Comparison of ENCODE assay signal across 8 mouse cellular contexts in the genomic region with DNA sequence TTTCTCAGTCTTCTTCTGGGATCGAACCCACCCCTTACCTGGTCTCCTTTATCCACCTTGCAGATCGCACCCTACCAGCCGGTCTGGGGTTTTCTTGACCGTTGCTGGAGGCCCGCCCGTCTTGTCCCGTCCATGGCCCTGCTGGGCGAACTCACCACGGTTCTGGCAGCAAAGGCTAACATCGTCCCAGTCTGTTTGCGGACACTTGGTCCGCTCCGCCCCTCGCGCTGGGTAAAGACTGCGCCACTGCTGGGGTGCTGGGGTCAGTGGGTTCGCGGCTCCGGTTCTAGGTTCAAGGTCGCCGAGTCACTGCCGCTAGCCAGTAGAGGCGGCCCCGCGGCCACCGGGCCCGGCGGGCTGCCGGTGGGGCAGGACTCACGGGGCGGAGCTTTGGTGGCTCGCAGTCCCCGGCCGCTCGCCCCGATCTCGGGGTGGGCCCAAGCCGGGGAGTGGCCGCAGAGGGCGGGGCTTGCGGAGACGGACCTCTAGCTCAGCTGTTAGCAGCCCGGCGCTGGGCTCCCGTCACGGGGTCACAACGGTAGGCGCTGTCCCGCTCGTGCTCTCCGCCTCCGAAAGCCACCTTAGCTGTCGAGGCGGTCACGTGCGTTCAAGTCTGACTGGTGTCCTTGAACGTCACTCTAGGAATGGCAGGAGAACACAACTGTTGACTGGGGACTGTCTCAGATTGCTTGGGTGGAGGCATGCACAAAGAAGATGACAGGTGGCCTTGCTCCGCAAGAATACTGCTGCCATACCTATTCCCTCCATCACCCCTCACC. TPM values are rescaled to one million over a fixed set of nuclear protein-coding genes. Genes with fewer than 3 reads are reported as not detected.
DNase-seq lines count a peak whose midpoint lies in the region; ATAC-seq and TF ChIP-seq lines count a peak whose summit lies in the region.

Crat (minus strand) TSS at position 657 of the 779 bp plus-strand sequence.

- peak; percentile 96 for DNase-seq in adipocyte (ENCODE audit: low spot score)
- DNase-seq in cerebellum, postnatal 36 days: peak; percentile 89 to 94
- peak; percentile 90 to 93 for DNase-seq in frontal cortex, postnatal 36 days (ENCODE audit: low spot score in 2 of 2)
- DNase-seq in hindbrain, embryonic 14.5 days (ENCODE audit: low spot score): peak; percentile 75
- DNase-seq in left cerebral cortex, adult 2 months (ENCODE audit: extremely low spot score in 1 of 2, low spot score in 2 of 2): peak; percentile 90 to 92
- DNase-seq in right cerebral cortex, adult 2 months (ENCODE audit: low spot score in 2 of 2): peak; percentile 86 to 92
- DNase-seq in urinary bladder, postnatal 4 days (ENCODE audit: low spot score in 2 of 2): peak; percentile 91 to 93

- H3K36me3 ChIP-seq in hindbrain, embryonic 14.5 days (replicated peaks; ENCODE audit: control insufficient read depth, insufficient read depth): peaks cover 10% of the 10 kb centered on the region
- peaks cover 9% of the 10 kb centered on the region; the same call in 1 of the 2 replicates for H3K36me3 ChIP-seq in macrophage (ENCODE audit: inconsistent target)

- peak; percentile 86 for ATAC-seq in hindbrain, embryonic 14.5 days (ENCODE audit: low FRiP score)

- H3K9me3 ChIP-seq in hindbrain, embryonic 14.5 days (ENCODE audit: control insufficient read depth, low read length): no peaks in the 10 kb centered on the region

- no peaks in the 10 kb centered on the region for H3K27me3 ChIP-seq in hindbrain, embryonic 14.5 days (ENCODE audit: control insufficient read depth, insufficient read depth, low read length)

- TF ChIP-seq CTCF in left cerebral cortex, adult 2 months (IDR thresholded peaks at IDR 0.05): no peak

- peaks cover 38% of the 10 kb centered on the region for H3K4me1 ChIP-seq in hindbrain, embryonic 14.5 days (replicated peaks; ENCODE audit: control insufficient read depth, insufficient read depth, low read length)

- intact Hi-C loops in left cerebral cortex, adult 2 months (cut with DNase I): no loop called here

- H3K4me3 ChIP-seq in hindbrain, embryonic 14.5 days (replicated peaks; ENCODE audit: low read length): peak within 1 kb of the TSS; percentile 86
- peak within 1 kb of the TSS; percentile 96 for H3K4me3 ChIP-seq in left cerebral cortex, adult 2 months
- peak within 1 kb of the TSS; percentile 81 for H3K4me3 ChIP-seq in macrophage (ENCODE audit: inconsistent target)

- H3K27ac ChIP-seq in hindbrain, embryonic 14.5 days: peak within 1 kb of the TSS; percentile 96
- peak within 1 kb of the TSS; percentile 99 for H3K27ac ChIP-seq in left cerebral cortex, adult 2 months
- peak within 1 kb of the TSS; percentile 90 for H3K27ac ChIP-seq in macrophage

- H3K79me2 ChIP-seq in macrophage (ENCODE audit: inconsistent target): peaks cover 66% of the 10 kb centered on the region

- WGBS in hindbrain, embryonic 14.5 days: under 1% methylated on average over 58 of the region's 58 CpGs
- WGBS in macrophage (ENCODE audit: missing documents): 2% methylated on average over 46 of the region's 58 CpGs

- H3K4me2 ChIP-seq in hindbrain, embryonic 14.5 days (replicated peaks): peak within 1 kb of the TSS; percentile 64

- peak within 1 kb of the TSS; percentile 89 for H3K9ac ChIP-seq in hindbrain, embryonic 14.5 days

RNA-seq across cellular contexts. Expression of gene Crat, which starts in this region (rescaled TPM):
- polyA plus RNA-seq in hindbrain, embryonic 14.5 days (2014; fragmentation: Nextera tagmentation; extraction: Ambion mirVana): 30.3 and 32.0 TPM in 2 replicates
- total RNA-seq in left cerebral cortex, adult 2 months (2021): 10 to 100 TPM; 56.5 to 58.2 TPM
- 10 to 100 TPM in 23 of 26 experiments, 1 to 10 TPM in 3; 5.1 to 67.3 (median 23.7) TPM for total RNA-seq in macrophage (2018; cell fraction: chromatin; rRNA removed)
- total RNA-seq in macrophage (2018; cell fraction: cytosol; rRNA removed): 10 to 100 TPM; 28.0 to 69.0 (median 38.0) TPM
- 10 to 100 TPM in 25 of 26 experiments, 1 to 10 TPM in 1; 9.1 to 56.5 (median 24.8) TPM for total RNA-seq in macrophage (2018; cell fraction: nucleus; rRNA removed)
- polyA plus RNA-seq in macrophage (2018): 37.2 to 68.4 TPM (median 59.5 TPM) in 3 replicates

Comparison
In these comparisons a context has a peak if more than half of its experiments do, and no peak if none do; other contexts are left out.
1. Peak in every context shown above with its lines: DNase-seq, ATAC-seq, H3K4me3 ChIP-seq and H3K27ac ChIP-seq.